Comparison of ENCODE assay signal across 8 mouse cellular contexts in the genomic region with DNA sequence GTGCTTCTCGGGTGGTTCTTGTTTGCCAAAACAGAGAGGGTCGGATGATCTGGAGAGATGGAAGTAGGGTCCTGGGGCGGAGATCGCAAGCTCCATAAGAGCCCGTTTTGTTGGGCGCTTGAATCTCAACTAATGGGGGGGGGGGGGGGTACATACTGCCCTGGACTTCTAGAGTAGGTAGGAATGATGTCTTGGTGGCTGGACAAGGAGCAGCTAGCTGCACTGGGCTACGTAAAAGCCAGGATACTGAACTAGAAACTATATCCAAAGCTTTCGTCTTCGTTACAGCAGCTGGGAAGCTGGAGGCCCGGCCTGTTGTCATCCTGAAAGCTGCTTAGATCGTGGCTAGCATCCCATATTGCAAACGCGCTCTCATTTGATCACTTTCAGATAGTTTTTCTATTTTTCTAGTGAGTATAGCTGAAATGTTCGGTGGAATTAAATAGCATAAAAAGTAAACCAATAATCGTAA. TPM values are rescaled to one million over a fixed set of nuclear protein-coding genes. Genes with fewer than 3 reads are reported as not detected.
A peak's percentile ranks its signal among the peaks of the same experiment; 100 is the strongest.
DNase-seq lines count a peak whose midpoint lies in the region; ATAC-seq and TF ChIP-seq lines count a peak whose summit lies in the region.

No protein-coding gene starts in this region.

- ATAC-seq in heart, embryonic 14.5 days (ENCODE audit: insufficient number of reproducible peaks, insufficient read depth, low FRiP score, low read depth) = peak; percentile 51; the same call in 1 of the 2 replicates
- ATAC-seq in forebrain, embryonic 13.5 days = peak; percentile 66
- ATAC-seq in liver, embryonic 11.5 days (replicated peaks; ENCODE audit: low FRiP score) = peak; percentile 50
- ATAC-seq in stomach, postnatal 0 days (ENCODE audit: low FRiP score, low TSS enrichment) = peak; percentile 36; the same call in 1 of the 2 replicates

- H3K4me3 ChIP-seq in heart, embryonic 14.5 days (ENCODE audit: control insufficient read depth in 1 of 2, insufficient read depth in 1 of 2, low read depth in 1 of 2, low read length in 2 of 2) = peak overlapping the region; percentile 68 to 95
- H3K4me3 ChIP-seq in ES-E14 (ENCODE audit: insufficient read depth in 1 of 2, low read depth in 1 of 2, low read length in 2 of 2, poor library complexity in 1 of 2, severe bottlenecking in 1 of 2) = peak overlapping the region; percentile 85 to 94
- peak overlapping the region; percentile 67 for H3K4me3 ChIP-seq in forebrain, embryonic 13.5 days
- peak overlapping the region; percentile 83 for H3K4me3 ChIP-seq in liver, embryonic 11.5 days (ENCODE audit: low read depth, low read length)
- peak overlapping the region; percentile 78 for H3K4me3 ChIP-seq in stomach, postnatal 0 days (ENCODE audit: low read depth, low read length)

- no peaks in the 10 kb centered on the region for H3K9me3 ChIP-seq in heart, embryonic 14.5 days (ENCODE audit: control insufficient read depth, low read length)
- H3K9me3 ChIP-seq in ES-E14 (ENCODE audit: control insufficient read depth, insufficient read depth, low read depth, low read length) = no peaks in the 10 kb centered on the region
- H3K9me3 ChIP-seq in forebrain, embryonic 13.5 days (replicated peaks) = no peaks in the 10 kb centered on the region
- H3K9me3 ChIP-seq in liver, embryonic 11.5 days (ENCODE audit: control insufficient read depth, low read length) = no peaks in the 10 kb centered on the region
- no peaks in the 10 kb centered on the region for H3K9me3 ChIP-seq in stomach, postnatal 0 days (ENCODE audit: control insufficient read depth, low read length)

- no peaks in the 10 kb centered on the region for H3K27me3 ChIP-seq in heart, embryonic 14.5 days (ENCODE audit: control insufficient read depth, insufficient read depth, low read length)
- H3K27me3 ChIP-seq in forebrain, embryonic 13.5 days = no peaks in the 10 kb centered on the region
- no peaks in the 10 kb centered on the region for H3K27me3 ChIP-seq in liver, embryonic 11.5 days (replicated peaks; ENCODE audit: control insufficient read depth, insufficient read depth, low read length)
- no peaks in the 10 kb centered on the region for H3K27me3 ChIP-seq in stomach, postnatal 0 days (ENCODE audit: control insufficient read depth, insufficient read depth, low read length)

- H3K4me2 ChIP-seq in heart, embryonic 14.5 days (ENCODE audit: low read length) = peak overlapping the region; percentile 84
- peak overlapping the region; percentile 78 for H3K4me2 ChIP-seq in forebrain, embryonic 13.5 days
- H3K4me2 ChIP-seq in liver, embryonic 11.5 days = peak overlapping the region; percentile 83
- H3K4me2 ChIP-seq in stomach, postnatal 0 days (replicated peaks; ENCODE audit: low read depth) = peak overlapping the region; percentile 71

- TF ChIP-seq EP300 in stomach, postnatal 0 days (optimal IDR thresholded peaks at IDR 0.05) = no peak

- H3K4me1 ChIP-seq in heart, embryonic 14.5 days (ENCODE audit: control insufficient read depth in 2 of 2, insufficient read depth in 2 of 2, low read length in 2 of 2) = peaks cover 0 to 13% of the 10 kb centered on the region in 2 experiments; a peak in 2 of 4 replicates
- no peaks in the 10 kb centered on the region for H3K4me1 ChIP-seq in ES-E14 (ENCODE audit: control insufficient read depth in 2 of 2, insufficient read depth in 2 of 2, low read length in 2 of 2, poor library complexity in 1 of 2)
- H3K4me1 ChIP-seq in forebrain, embryonic 13.5 days = peaks cover 25% of the 10 kb centered on the region
- peaks cover 7% of the 10 kb centered on the region; the same call in 1 of the 2 replicates for H3K4me1 ChIP-seq in liver, embryonic 11.5 days (replicated peaks; ENCODE audit: control insufficient read depth, insufficient read depth, low read length)
- H3K4me1 ChIP-seq in stomach, postnatal 0 days (replicated peaks; ENCODE audit: control insufficient read depth, insufficient read depth) = 0 out of 2 replicates have a peak, but pooled peaks cover 2% of the 10 kb centered on the region

- in situ Hi-C loops in ES-E14 (cut with MboI; ENCODE audit: low sequenced_read_pairs in 2 of 2, unreplicated experiment in 2 of 2) = no loop called here

- peak overlapping the region; percentile 92 for H3K9ac ChIP-seq in heart, embryonic 14.5 days (ENCODE audit: low read length)
- H3K9ac ChIP-seq in ES-E14 (ENCODE audit: insufficient read depth, low read depth, low read length, poor library complexity, severe bottlenecking) = peak overlapping the region; percentile 80
- peak overlapping the region; percentile 89 for H3K9ac ChIP-seq in forebrain, embryonic 13.5 days
- H3K9ac ChIP-seq in liver, embryonic 11.5 days (ENCODE audit: low read depth, low read length) = peak overlapping the region; percentile 94
- H3K9ac ChIP-seq in stomach, postnatal 0 days (ENCODE audit: low read length) = peak overlapping the region; percentile 89

- H3K36me3 ChIP-seq in heart, embryonic 14.5 days (ENCODE audit: control insufficient read depth, insufficient read depth, low read length) = peaks cover 21% of the 10 kb centered on the region
- peaks cover 2% of the 10 kb centered on the region; the same call in 1 of the 2 replicates for H3K36me3 ChIP-seq in ES-E14 (ENCODE audit: control insufficient read depth, insufficient read depth, low read length, poor library complexity, severe bottlenecking)
- H3K36me3 ChIP-seq in forebrain, embryonic 13.5 days (ENCODE audit: poor library complexity, severe bottlenecking) = peaks cover 15% of the 10 kb centered on the region
- H3K36me3 ChIP-seq in liver, embryonic 11.5 days (ENCODE audit: control insufficient read depth, insufficient read depth, low read length) = peaks cover 7% of the 10 kb centered on the region
- 0 out of 2 replicates have a peak, but pooled peaks cover 2% of the 10 kb centered on the region for H3K36me3 ChIP-seq in stomach, postnatal 0 days (ENCODE audit: control insufficient read depth, insufficient read depth, low read length)

- no peak for DNase-seq in heart, adult 9 months (ENCODE audit: low spot score in 2 of 2)
- DNase-seq in ES-E14 (ENCODE audit: low read depth, low spot score) (no peak), MN1 (ENCODE audit: low spot score) (no peak)
- no peak for DNase-seq in liver, embryonic 11.5 days (ENCODE audit: low spot score)
- DNase-seq in stomach, postnatal 0 days (ENCODE audit: low spot score) = no peak
- DNase-seq in layer of hippocampus, adult 8-10 months (ENCODE audit: low spot score in 2 of 2) = no peak

- 2% methylated on average over 15 of the region's 15 CpGs for WGBS in heart, embryonic 14.5 days
- WGBS in forebrain, embryonic 13.5 days = 2% methylated on average over 15 of the region's 15 CpGs
- 2% methylated on average over 15 of the region's 15 CpGs for WGBS in liver, embryonic 11.5 days
- WGBS in stomach, postnatal 0 days = 1% methylated on average over 15 of the region's 15 CpGs

- no peak for TF ChIP-seq CTCF in stomach, postnatal 0 days (IDR thresholded peaks at IDR 0.05; ENCODE audit: low read depth)

- H3K27ac ChIP-seq in heart, embryonic 14.5 days (replicated peaks in 1 of 2; ENCODE audit: control insufficient read depth in 1 of 2, insufficient read depth in 1 of 2, low read depth in 2 of 2, low read length in 2 of 2) = peak overlapping the region; percentile 68 to 94
- no peak overlapping the region for H3K27ac ChIP-seq in ES-E14 (ENCODE audit: insufficient read depth, low read depth, low read length, poor library complexity, severe bottlenecking)
- peak overlapping the region; percentile 61 for H3K27ac ChIP-seq in forebrain, embryonic 13.5 days
- peak overlapping the region; percentile 66 for H3K27ac ChIP-seq in liver, embryonic 11.5 days (ENCODE audit: low read depth, low read length)
- peak overlapping the region; percentile 91 for H3K27ac ChIP-seq in stomach, postnatal 0 days (replicated peaks)

RNA-seq across cellular contexts. Expression of a gene that starts 0.4 kb away (rescaled TPM):
- polyA plus RNA-seq in heart, embryonic 14.5 days (2014; fragmentation: Nextera tagmentation; extraction: Ambion mirVana) = 42.0 and 49.1 TPM in 2 replicates
- total RNA-seq in ES-E14 (2012; rRNA removed) = 61.3 and 65.9 TPM in 2 replicates
- 51.0 and 52.2 TPM in 2 replicates for polyA plus RNA-seq in forebrain, embryonic 13.5 days (2015; fragmentation: Nextera tagmentation; extraction: Ambion mirVana)
- 46.4 and 53.7 TPM in 2 replicates for polyA plus RNA-seq in liver, embryonic 11.5 days (2014; fragmentation: Nextera tagmentation; extraction: Ambion mirVana)
- 31.4 and 33.1 TPM in 2 replicates for polyA plus RNA-seq in stomach, postnatal 0 days (2015; fragmentation: Nextera tagmentation; extraction: Ambion mirVana)
- total RNA-seq in layer of hippocampus, adult 8-10 months (2022) = 100 to 1,000 TPM in 1 of 4 experiments, 10 to 100 TPM in 3; 73.7 to 101 (median 82.6) TPM

RNA-seq across cellular contexts. Expression of a gene that starts 0.4 kb away (rescaled TPM):
- polyA plus RNA-seq in heart, embryonic 14.5 days (2014; fragmentation: Nextera tagmentation; extraction: Ambion mirVana) = 496 and 549 TPM in 2 replicates
- 138 and 156 TPM in 2 replicates for total RNA-seq in ES-E14 (2012; rRNA removed)
- polyA plus RNA-seq in forebrain, embryonic 13.5 days (2015; fragmentation: Nextera tagmentation; extraction: Ambion mirVana) = 228 and 243 TPM in 2 replicates
- 248 and 278 TPM in 2 replicates for polyA plus RNA-seq in liver, embryonic 11.5 days (2014; fragmentation: Nextera tagmentation; extraction: Ambion mirVana)
- polyA plus RNA-seq in stomach, postnatal 0 days (2015; fragmentation: Nextera tagmentation; extraction: Ambion mirVana) = 156 and 171 TPM in 2 replicates
- total RNA-seq in layer of hippocampus, adult 8-10 months (2022) = 100 to 1,000 TPM; 336 to 349 (median 340) TPM

RNA-seq across cellular contexts. Expression of a gene that starts 13.3 kb away (rescaled TPM):
- polyA plus RNA-seq in heart, embryonic 14.5 days (2014; fragmentation: Nextera tagmentation; extraction: Ambion mirVana) = 6.6 and 10.1 TPM in 2 replicates
- total RNA-seq in ES-E14 (2012; rRNA removed) = 0.22 and 0.32 TPM in 2 replicates
- not detected in 2 replicates for polyA plus RNA-seq in forebrain, embryonic 13.5 days (2015; fragmentation: Nextera tagmentation; extraction: Ambion mirVana)
- polyA plus RNA-seq in liver, embryonic 11.5 days (2014; fragmentation: Nextera tagmentation; extraction: Ambion mirVana) = not detected in 2 replicates
- polyA plus RNA-seq in stomach, postnatal 0 days (2015; fragmentation: Nextera tagmentation; extraction: Ambion mirVana) = not detected in 2 replicates
- under 1 TPM in 2 of 4 experiments, not detected in 2; 0.41 to 0.43 TPM for total RNA-seq in layer of hippocampus, adult 8-10 months (2022)

RNA-seq across cellular contexts. Expression of a gene that starts 33.1 kb away (rescaled TPM):
- 106 and 109 TPM in 2 replicates for polyA plus RNA-seq in heart, embryonic 14.5 days (2014; fragmentation: Nextera tagmentation; extraction: Ambion mirVana)
- total RNA-seq in ES-E14 (2012; rRNA removed) = 87.8 and 101 TPM in 2 replicates
- polyA plus RNA-seq in forebrain, embryonic 13.5 days (2015; fragmentation: Nextera tagmentation; extraction: Ambion mirVana) = 129 and 132 TPM in 2 replicates
- 139 and 142 TPM in 2 replicates for polyA plus RNA-seq in liver, embryonic 11.5 days (2014; fragmentation: Nextera tagmentation; extraction: Ambion mirVana)
- polyA plus RNA-seq in stomach, postnatal 0 days (2015; fragmentation: Nextera tagmentation; extraction: Ambion mirVana) = 138 and 142 TPM in 2 replicates
- 10 to 100 TPM; 64.8 to 75.6 (median 72.1) TPM for total RNA-seq in layer of hippocampus, adult 8-10 months (2022)

RNA-seq across cellular contexts. Expression of a gene that starts 40.2 kb away (rescaled TPM):
- 3.5 and 3.8 TPM in 2 replicates for polyA plus RNA-seq in heart, embryonic 14.5 days (2014; fragmentation: Nextera tagmentation; extraction: Ambion mirVana)
- total RNA-seq in ES-E14 (2012; rRNA removed) = 3.0 and 4.5 TPM in 2 replicates
- polyA plus RNA-seq in forebrain, embryonic 13.5 days (2015; fragmentation: Nextera tagmentation; extraction: Ambion mirVana) = 3.7 TPM in 2 replicates
- polyA plus RNA-seq in liver, embryonic 11.5 days (2014; fragmentation: Nextera tagmentation; extraction: Ambion mirVana) = 2.6 and 3.8 TPM in 2 replicates
- 1.7 and 2.3 TPM in 2 replicates for polyA plus RNA-seq in stomach, postnatal 0 days (2015; fragmentation: Nextera tagmentation; extraction: Ambion mirVana)
- total RNA-seq in layer of hippocampus, adult 8-10 months (2022) = 1 to 10 TPM; 4.0 to 6.5 (median 5.4) TPM
